Mouse (Mus musculus): ENCODE results near the gene Flcn. TPM values are rescaled to one million over a fixed set of nuclear protein-coding genes. Genes with fewer than 3 reads are reported as not detected.

Gene Flcn
- polyA plus RNA-seq, 1 experiment = 0.94 TPM

DNA sequence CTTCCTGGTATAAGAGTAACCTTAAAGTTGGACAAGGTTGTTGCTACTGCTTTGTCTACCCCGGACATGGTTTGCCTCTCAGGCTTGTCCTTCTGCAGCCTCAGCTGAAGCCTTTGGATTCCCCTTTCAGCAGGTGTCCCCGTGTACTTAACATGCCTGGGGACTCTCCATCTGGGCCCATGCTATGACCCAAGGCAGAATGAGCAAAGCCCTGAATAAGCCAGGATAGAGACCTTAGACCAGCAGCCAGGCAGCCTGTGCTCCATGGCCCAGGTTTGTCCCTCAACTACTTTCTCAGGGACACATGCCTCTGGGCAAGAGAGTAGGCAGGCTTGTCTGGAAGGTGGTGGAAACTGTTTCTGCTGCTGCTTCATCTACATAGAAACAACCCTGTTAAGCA lies 66.5 kb downstream of the Flcn start:
- peaks cover 76% of the 10 kb centered on the region for H3K36me3 ChIP-seq (ENCODE audit: control insufficient read depth)
- H3K27me3 ChIP-seq (ENCODE audit: control insufficient read depth) = no peaks in the 10 kb centered on the region
- no peaks in the 10 kb centered on the region for H3K9me3 ChIP-seq (ENCODE audit: control insufficient read depth, low read length)
- TF ChIP-seq GATA1 (IDR thresholded peaks at IDR 0.05; ENCODE audit: low read length) = no peak
- no peak for TF ChIP-seq TAL1 (IDR thresholded peaks at IDR 0.05; ENCODE audit: low read length)
- H3K4me3 ChIP-seq (replicated peaks) = no peak overlapping the region
- H3K4me1 ChIP-seq (ENCODE audit: control insufficient read depth) = peaks cover 18% of the 10 kb centered on the region

DNA sequence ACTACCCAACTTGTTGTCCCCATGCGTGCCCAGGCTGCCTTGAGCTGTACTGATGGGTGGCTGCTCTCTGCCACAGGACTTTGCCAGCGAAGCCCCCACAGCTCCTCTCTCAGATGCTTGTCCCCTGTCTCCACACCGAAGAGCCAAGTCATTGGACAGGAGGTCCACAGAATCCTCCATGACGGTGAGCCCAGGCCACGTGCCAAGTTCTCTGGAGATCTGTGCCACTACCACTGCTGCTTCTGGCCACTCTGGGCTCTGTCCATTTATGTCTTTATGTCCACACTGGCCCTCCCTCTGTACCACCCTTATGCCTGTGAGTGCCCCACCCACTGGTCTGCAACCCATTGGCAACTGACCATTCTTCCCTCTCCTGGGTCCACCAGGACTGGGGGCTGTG lies 67.9 kb downstream of the Flcn start:
- TF ChIP-seq GATA1 (IDR thresholded peaks at IDR 0.05; ENCODE audit: low read length) (no peak), TAL1 (IDR thresholded peaks at IDR 0.05; ENCODE audit: low read length) (no peak)
- no peaks in the 10 kb centered on the region for H3K9me3 ChIP-seq (ENCODE audit: control insufficient read depth, low read length)
- no peaks in the 10 kb centered on the region for H3K27me3 ChIP-seq (ENCODE audit: control insufficient read depth)
- peaks cover 87% of the 10 kb centered on the region for H3K36me3 ChIP-seq (ENCODE audit: control insufficient read depth)
- H3K4me1 ChIP-seq (ENCODE audit: control insufficient read depth) = peaks cover 20% of the 10 kb centered on the region
- no peak overlapping the region for H3K4me3 ChIP-seq (replicated peaks)

Other genes with a start within 250 kb of the Flcn start
- not detected in 2 replicates for gene Olfr222, start 233.8 kb downstream of the Flcn start, polyA plus RNA-seq (2012)
- not detected in 2 replicates for gene Olfr223, start 216.7 kb downstream of the Flcn start, polyA plus RNA-seq (2012)
- 3.0 and 3.4 TPM in 2 replicates for gene Mprip, start 148.7 kb downstream of the Flcn start, polyA plus RNA-seq (2012)
- gene Pld6, start 22.4 kb downstream of the Flcn start, polyA plus RNA-seq (2012) = not detected in 2 replicates
- gene Nt5m, start 29.4 kb upstream of the Flcn start, polyA plus RNA-seq (2012) = 0.83 and 0.99 TPM in 2 replicates
- gene Cops3, start 29.8 kb upstream of the Flcn start, polyA plus RNA-seq (2012) = 2.9 and 3.4 TPM in 2 replicates
- gene Med9, start 138.2 kb upstream of the Flcn start, polyA plus RNA-seq (2012) = 4.1 and 5.4 TPM in 2 replicates
- not detected in 2 replicates for gene Rasd1, start 154.9 kb upstream of the Flcn start, polyA plus RNA-seq (2012)
- 0.49 and 0.87 TPM in 2 replicates for gene Pemt, start 236.5 kb upstream of the Flcn start, polyA plus RNA-seq (2012)